Mouse (Mus musculus) stomach, embryonic 16.5 days (tissue): ENCODE measurements around the gene Gm12184. TPM values are rescaled to one million over a fixed set of nuclear protein-coding genes. Genes with fewer than 3 reads are reported as not detected.

Source experiments
- ATAC-seq: fragments of 200-750 bp; cut with Nextera tagmentation; 2 replicates; pipeline ENCODE4 v1.8.0; 2017; ENCODE audit warnings: moderate number of reproducible peaks, moderate TSS enrichment; ENCODE audit not compliant: insufficient read depth, low FRiP score
- H3K27ac ChIP-seq: fragments of 300-500 bp; sonication (generic); 2 replicates; pipeline ENCODE4 v1.5.1; 2014; ENCODE audit warnings: low read length
- H3K27me3 ChIP-seq: fragments of 300-500 bp; sonication (generic); 2 replicates; pipeline ENCODE4 v1.6.1; 2014; ENCODE audit warnings: low read length, control low read depth, mixed read lengths; ENCODE audit not compliant: control insufficient read depth, insufficient read depth
- H3K36me3 ChIP-seq: fragments of 300-500 bp; sonication (generic); 2 replicates; pipeline ENCODE4 v1.6.1; 2014; ENCODE audit warnings: low read length; ENCODE audit not compliant: control insufficient read depth, insufficient read depth
- H3K4me1 ChIP-seq: fragments of 300-500 bp; sonication (generic); 2 replicates; pipeline ENCODE4 v1.6.1; 2014; ENCODE audit warnings: low read length, control low read depth, mixed read lengths; ENCODE audit not compliant: control insufficient read depth, insufficient read depth
- H3K4me2 ChIP-seq: fragments of 300-500 bp; sonication (generic); 2 replicates; pipeline ENCODE4 v1.6.1; 2014; ENCODE audit warnings: low read depth, low read length, mixed read lengths
- H3K4me3 ChIP-seq: fragments of 300-500 bp; sonication (generic); replicated peaks from 2 replicates; pipeline ENCODE4 v1.5.1; 2014; ENCODE audit warnings: mild to moderate bottlenecking, low read length
- H3K9ac ChIP-seq: fragments of 300-500 bp; sonication (generic); 2 replicates; pipeline ENCODE4 v1.6.1; 2014; ENCODE audit warnings: low read length
- H3K9me3 ChIP-seq: fragments of 300-500 bp; sonication (generic); replicated peaks from 2 replicates; pipeline ENCODE4 v1.6.1; 2016; ENCODE audit warnings: low read length, control low read depth; ENCODE audit not compliant: control insufficient read depth
- WGBS: fragments of 180-500 bp; shearing (Covaris S2); extraction: QIAGEN DNeasy Blood & Tissue Kit; methylation state at CpG from one replicate; pipeline ENCODE4 v1.1.7; 2014; 5-methylcytosine and 5-hydroxymethylcytosine counted together
- polyA plus RNA-seq: library from polyadenylated mRNA; unstranded; fragments of >200 nt; fragmentation: Nextera tagmentation; extraction: Ambion mirVana; gene quantifications from 2 replicates; pipeline ENCODE4 v1.2.1, GENCODE M21; 2015

Gm12184 gene
- polyA plus RNA-seq, 1 experiment from 2014 or later: 0.98 TPM

- no peak overlapping the region for H3K9ac ChIP-seq
- H3K27ac ChIP-seq: peak overlapping the region; percentile 60
- 72% methylated on average over 7 of the region's 7 CpGs for WGBS
- no peak overlapping the region for H3K4me3 ChIP-seq
- H3K9me3 ChIP-seq: no peaks in the 10 kb centered on the region
- H3K4me2 ChIP-seq: no peak overlapping the region
- no peaks in the 10 kb centered on the region for H3K27me3 ChIP-seq
- peaks cover 20% of the 10 kb centered on the region for H3K4me1 ChIP-seq
- no peaks in the 10 kb centered on the region for H3K36me3 ChIP-seq
- ATAC-seq: no peak
Measured at GRCm38 (mm10) chr11:48819614-48820307, 6.7 kb downstream of the Gm12184 start.

DNA sequence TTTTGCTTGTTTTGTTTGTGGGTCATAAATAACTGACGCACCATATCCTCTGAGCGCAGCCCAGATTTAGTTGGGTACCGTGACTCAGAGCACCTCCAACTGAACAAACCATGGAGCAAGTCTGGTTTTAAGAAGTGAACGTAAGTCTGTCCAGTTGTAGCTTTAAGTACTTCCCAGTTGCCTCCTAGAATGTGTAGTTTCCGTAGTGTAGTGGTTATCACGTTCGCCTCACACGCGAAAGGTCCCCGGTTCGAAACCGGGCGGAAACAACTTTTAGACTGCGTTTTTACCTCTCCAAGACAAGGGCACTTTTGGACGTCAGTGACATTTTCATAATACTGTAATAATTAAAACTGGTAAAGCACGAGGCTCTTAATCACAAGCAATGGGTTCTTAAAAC is 8.1 kb downstream of the Gm12184 start:
- peak overlapping the region; percentile 9; the same call in 1 of the 2 replicates for H3K27ac ChIP-seq
- H3K9me3 ChIP-seq: no peaks in the 10 kb centered on the region
- 0 out of 2 replicates have a peak, but pooled peaks have one; percentile 3 for ATAC-seq
- H3K36me3 ChIP-seq: no peaks in the 10 kb centered on the region
- H3K4me1 ChIP-seq: peaks cover 16% of the 10 kb centered on the region
- H3K9ac ChIP-seq: peak overlapping the region; percentile 24
- H3K4me2 ChIP-seq: peak overlapping the region; percentile 80
- no peaks in the 10 kb centered on the region for H3K27me3 ChIP-seq
- H3K4me3 ChIP-seq: peak overlapping the region; percentile 53
- WGBS: under 1% methylated on average over 16 of the region's 16 CpGs

DNA sequence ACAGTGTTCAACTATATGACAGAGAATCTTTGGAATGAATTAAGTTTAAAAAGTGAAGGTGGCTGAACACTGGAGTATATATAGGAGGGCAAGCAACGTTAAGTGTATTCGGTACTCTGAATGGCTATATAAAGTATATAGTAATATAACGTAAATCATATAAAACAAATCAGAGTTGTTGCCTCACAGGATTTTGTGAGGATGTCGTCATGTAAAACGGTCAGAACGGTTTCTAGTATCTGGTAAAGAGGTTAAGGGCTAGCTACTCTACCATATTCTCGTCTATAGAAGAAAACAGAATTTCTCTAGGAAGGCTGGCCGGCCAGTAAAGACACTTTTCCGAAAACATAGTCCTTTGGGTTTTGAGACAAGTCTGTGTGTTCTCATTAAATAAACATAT is 8.7 kb downstream of the Gm12184 start:
- ATAC-seq: no peak
- WGBS: 5% methylated on average over 9 of the region's 9 CpGs

DNA sequence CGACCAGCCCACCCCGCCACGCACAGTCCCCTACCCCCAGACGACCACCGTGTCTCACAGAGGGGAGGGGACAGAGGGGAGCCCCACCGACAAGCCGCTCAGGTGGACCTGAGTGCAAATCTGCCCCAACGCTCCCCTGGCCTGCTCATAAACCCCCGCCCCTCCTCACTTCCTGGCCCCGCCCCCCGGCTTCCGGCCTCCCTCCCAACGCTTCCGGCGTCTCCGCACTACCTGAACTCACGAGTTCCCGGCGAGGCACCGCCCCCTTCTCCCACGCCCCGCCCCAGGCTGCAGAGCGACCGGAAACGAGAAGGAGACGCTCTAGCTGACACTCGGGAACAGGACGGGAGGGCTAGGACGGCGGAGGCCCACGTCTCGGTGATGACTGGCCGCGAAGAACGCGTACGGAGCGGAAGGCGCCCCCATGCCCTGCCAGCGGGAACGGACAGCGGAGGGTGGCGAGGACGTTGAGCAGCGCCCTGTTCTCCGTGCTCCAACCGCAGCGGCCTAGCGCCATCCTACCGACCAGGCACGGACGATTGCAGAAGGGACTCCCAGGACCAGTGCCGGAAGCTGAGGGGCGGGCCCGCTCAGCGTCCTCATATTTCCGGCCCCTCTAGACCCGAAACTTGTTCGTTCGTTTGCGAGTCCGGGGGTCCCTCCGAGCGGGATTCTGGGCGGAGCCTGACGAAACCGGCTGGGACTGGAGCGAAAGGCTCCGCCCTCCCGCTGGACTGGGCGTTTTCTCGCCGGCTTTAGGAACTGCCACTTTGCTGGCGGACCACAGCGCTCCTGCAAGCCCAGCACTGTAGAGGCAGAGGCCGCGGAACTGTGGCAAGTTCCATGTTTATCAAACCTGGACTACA is 9.4 kb downstream of the Gm12184 start, which contains the start of gene Trim41:
Trim41 (minus strand) TSS at position 554 of the 866 bp plus-strand sequence.
- under 1% methylated on average over 77 of the region's 77 CpGs for WGBS
- peak; percentile 96 for ATAC-seq
- H3K27ac ChIP-seq: peak within 1 kb of the TSS; percentile 90
- no peaks in the 10 kb centered on the region for H3K27me3 ChIP-seq
- peak within 1 kb of the TSS; percentile 93 for H3K9ac ChIP-seq
- H3K4me1 ChIP-seq: peaks cover 16% of the 10 kb centered on the region
- H3K36me3 ChIP-seq: no peaks in the 10 kb centered on the region
- peak within 1 kb of the TSS; percentile 80 for H3K4me2 ChIP-seq
- peak within 1 kb of the TSS; percentile 53 for H3K4me3 ChIP-seq
- no peaks in the 10 kb centered on the region for H3K9me3 ChIP-seq

More for the DNA sequence above, 8.7 kb downstream of the Gm12184 start:
- Histone ChIP-seq H3K4me2 (peak overlapping the region; percentile 80), H3K27me3 (no peaks in the 10 kb centered on the region), H3K36me3 (no peaks in the 10 kb centered on the region), H3K4me3 (peak overlapping the region; percentile 53), H3K9me3 (no peaks in the 10 kb centered on the region), H3K27ac (peak overlapping the region; percentile 90), H3K4me1 (peaks cover 16% of the 10 kb centered on the region), H3K9ac (peak overlapping the region; percentile 74)

DNA sequence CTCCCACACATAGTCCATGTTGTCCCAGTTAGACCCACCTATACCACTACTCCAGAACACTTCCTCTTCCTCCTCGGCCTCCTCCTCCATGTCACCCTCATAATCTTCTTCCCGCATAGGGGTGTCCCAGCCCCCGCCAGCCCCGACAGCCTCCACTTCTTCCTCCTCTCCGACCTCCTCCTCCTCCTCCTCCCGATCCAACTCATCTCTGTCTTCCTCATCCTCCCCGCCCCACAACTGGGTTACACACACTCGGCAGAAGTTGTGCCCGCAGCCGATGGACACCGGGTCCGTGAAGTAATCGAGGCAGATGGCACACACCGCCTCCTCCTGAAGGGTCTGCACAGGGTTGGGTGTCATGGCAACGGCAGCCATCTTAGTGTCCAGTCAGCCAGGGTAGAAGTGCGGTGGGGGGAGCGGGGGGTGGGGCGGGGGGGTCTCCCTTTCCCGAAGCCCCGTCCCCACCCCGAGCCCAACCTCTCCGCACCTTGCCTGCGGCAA is 10.1 kb downstream of the Gm12184 start:
- H3K9me3 ChIP-seq: no peaks in the 10 kb centered on the region
- peak; percentile 12; the same call in 1 of the 2 replicates for ATAC-seq
- H3K4me2 ChIP-seq: peak overlapping the region; percentile 80
- H3K9ac ChIP-seq: peak overlapping the region; percentile 93
- no peaks in the 10 kb centered on the region for H3K27me3 ChIP-seq
- 4% methylated on average over 23 of the region's 23 CpGs for WGBS
- peak overlapping the region; percentile 60 for H3K27ac ChIP-seq
- peak overlapping the region; percentile 53 for H3K4me3 ChIP-seq
- peaks cover 16% of the 10 kb centered on the region for H3K4me1 ChIP-seq
- 0 out of 2 replicates have a peak, but pooled peaks cover 2% of the 10 kb centered on the region for H3K36me3 ChIP-seq

- Histone ChIP-seq H3K4me2 (peak overlapping the region; percentile 80), H3K9ac (peak overlapping the region; percentile 93), H3K9me3 (no peaks in the 10 kb centered on the region), H3K36me3 (0 out of 2 replicates have a peak, but pooled peaks cover 4% of the 10 kb centered on the region), H3K4me3 (peak overlapping the region; percentile 53), H3K27me3 (no peaks in the 10 kb centered on the region), H3K4me1 (peaks cover 16% of the 10 kb centered on the region), H3K27ac (no peak overlapping the region)
- 61% methylated on average over 16 of the region's 16 CpGs for WGBS
- ATAC-seq: no peak
Measured at GRCm38 (mm10) chr11:48815851-48816250, 10.6 kb downstream of the Gm12184 start.

DNA sequence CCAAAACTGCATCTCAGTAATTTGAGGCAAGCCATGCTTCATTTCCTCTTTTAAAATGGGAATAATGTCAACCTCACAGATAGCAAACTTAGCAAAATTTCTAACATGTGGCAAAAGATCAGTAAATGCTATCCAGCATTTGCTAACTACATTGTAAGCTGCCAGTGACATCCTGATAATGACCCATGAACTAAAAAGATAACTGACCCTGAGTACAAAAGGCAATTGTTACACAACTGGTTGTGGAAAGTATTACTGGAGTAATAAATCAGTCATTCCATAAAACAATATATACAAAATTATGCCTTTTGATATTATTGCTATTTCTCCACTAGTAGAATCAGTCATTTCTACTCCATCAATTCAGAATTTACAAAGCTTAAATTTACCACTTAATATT is 12.7 kb downstream of the Gm12184 start:
- no peak overlapping the region for H3K4me2 ChIP-seq
- no peak overlapping the region for H3K4me3 ChIP-seq
- no peak overlapping the region for H3K27ac ChIP-seq
- H3K36me3 ChIP-seq: peaks cover 10% of the 10 kb centered on the region; the same call in 1 of the 2 replicates
- H3K4me1 ChIP-seq: peaks cover 16% of the 10 kb centered on the region
- no peak overlapping the region for H3K9ac ChIP-seq
- no peaks in the 10 kb centered on the region for H3K27me3 ChIP-seq
- no peak for ATAC-seq
- no peaks in the 10 kb centered on the region for H3K9me3 ChIP-seq

DNA sequence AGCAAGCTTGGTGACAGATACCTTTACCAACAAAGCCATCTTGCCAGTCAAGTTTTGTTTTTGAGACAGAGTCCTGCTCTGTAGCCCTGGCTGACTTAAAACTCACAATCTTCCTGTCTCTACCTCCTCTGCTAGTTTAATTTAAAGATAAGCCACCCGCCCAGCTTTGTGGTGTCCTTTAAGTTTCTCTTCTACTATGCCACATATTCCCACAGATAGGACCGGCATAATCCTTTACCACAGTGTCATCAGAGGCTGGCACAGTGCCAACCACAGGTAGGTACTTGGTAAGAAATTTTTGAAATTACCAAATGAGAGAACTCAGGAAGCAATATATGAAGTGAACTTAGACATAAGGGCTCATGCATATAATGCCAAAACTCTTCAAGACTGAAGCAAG is 16.3 kb downstream of the Gm12184 start:
- 81% methylated on average over 2 of the region's 2 CpGs for WGBS
- no peaks in the 10 kb centered on the region for H3K9me3 ChIP-seq
- peaks cover 23% of the 10 kb centered on the region for H3K36me3 ChIP-seq
- no peak overlapping the region for H3K27ac ChIP-seq
- no peaks in the 10 kb centered on the region for H3K27me3 ChIP-seq
- no peak for ATAC-seq
- no peak overlapping the region for H3K9ac ChIP-seq
- no peak overlapping the region for H3K4me2 ChIP-seq
- no peak overlapping the region for H3K4me3 ChIP-seq
- 0 out of 2 replicates have a peak, but pooled peaks cover 6% of the 10 kb centered on the region for H3K4me1 ChIP-seq
